Mouse (Mus musculus) lung, adult 18-20 months (tissue): ENCODE results near the gene Gm49450.
"Not testable (repeated sequence)": the region's sequence is repeated elsewhere in the genome, so short reads cannot be mapped to it uniquely, and the experiment has no call there.

Source experiments
- DNase-seq, 2 experiments: peaks; one replicate each; pipeline ENCODE4 v3.0.0; 2022; ENCODE audit warnings: mixed read lengths in 2 of 2

Gm49450 gene

GRCm38 (mm10) chr15:98923031-98923537, 30.3 kb downstream of the Gm49450 start:
- peak in 1 of 2 experiments; percentile 41 for DNase-seq

- peak in 1 of 2 experiments; percentile 41 for DNase-seq
Measured at GRCm38 (mm10) chr15:98922581-98922980, 30.8 kb downstream of the Gm49450 start.

GRCm38 (mm10) chr15:98921510-98921909, 31.8 kb downstream of the Gm49450 start:
- DNase-seq, result no peak

GRCm38 (mm10) chr15:98918499-98918895, 34.9 kb downstream of the Gm49450 start:
- not testable (repeated sequence) for DNase-seq

GRCm38 (mm10) chr15:98917538-98918498, 35.5 kb downstream of the Gm49450 start, which contains the start of gene Lmbr1l:
Gene Lmbr1l (minus strand): TSS chr15:98918231.
- peak; percentile 100 for DNase-seq

- DNase-seq, result peak; percentile 23 to 48
Measured at GRCm38 (mm10) chr15:98917091-98917490, 36.3 kb downstream of the Gm49450 start.

- no peak for DNase-seq
Measured at GRCm38 (mm10) chr15:98916016-98916415, 37.3 kb downstream of the Gm49450 start.

GRCm38 (mm10) chr15:98914903-98915302, 38.4 kb downstream of the Gm49450 start:
- no peak for DNase-seq

- peak in 1 of 2 experiments; percentile 14 for DNase-seq
Measured at GRCm38 (mm10) chr15:98904692-98905091, 48.7 kb downstream of the Gm49450 start.

- DNase-seq, result no peak
Measured at GRCm38 (mm10) chr15:98902600-98902999, 50.8 kb downstream of the Gm49450 start.

- DNase-seq, result no peak
Measured at GRCm38 (mm10) chr15:98901530-98901929, 51.8 kb downstream of the Gm49450 start.

- DNase-seq, result peak; percentile 30 to 41
Measured at GRCm38 (mm10) chr15:98897928-98898800, 55.2 kb downstream of the Gm49450 start, which contains the start of gene Dhh. Gene Dhh (minus strand): TSS chr15:98898540.

- DNase-seq, result peak; percentile 64 to 76
Measured at GRCm38 (mm10) chr15:98897495-98897894, 55.9 kb downstream of the Gm49450 start.

- peak; percentile 61 to 64 for DNase-seq
Measured at GRCm38 (mm10) chr15:98895635-98896589, 57.4 kb downstream of the Gm49450 start.

- DNase-seq, result peak; percentile 42 to 47
Measured at GRCm38 (mm10) chr15:98894746-98895634, 58.4 kb downstream of the Gm49450 start.

GRCm38 (mm10) chr15:98893940-98894745, 59.2 kb downstream of the Gm49450 start, which contains the start of gene Rhebl1:
Gene Rhebl1 (minus strand): TSS chr15:98894540.
- DNase-seq, result peak; percentile 49 to 52

- no peak for DNase-seq
Measured at GRCm38 (mm10) chr15:98893036-98893435, 60.3 kb downstream of the Gm49450 start.

GRCm38 (mm10) chr15:98891907-98892606, 61.3 kb downstream of the Gm49450 start:
- DNase-seq, result peak; percentile 74 to 84
